Mouse (Mus musculus): ENCODE measurements around the gene Akap13. TPM values are rescaled to one million over a fixed set of nuclear protein-coding genes. Genes with fewer than 3 reads are reported as not detected.

Akap13 gene
- polyA plus RNA-seq, 1 experiment, result 5.4 TPM

GRCm38 (mm10) chr7:75522226-75522625, 66.9 kb downstream of the Akap13 start:
- no peak for DNase-seq
- no peak overlapping the region for H3K4me3 ChIP-seq (replicated peaks; ENCODE audit: insufficient read depth, low read depth, low read length)
- H3K4me1 ChIP-seq (ENCODE audit: control insufficient read depth, insufficient read depth, low read length), result no peaks in the 10 kb centered on the region; the same call in 1 of the 2 replicates
- TF ChIP-seq POLR2A (IDR thresholded peaks at IDR 0.05; ENCODE audit: borderline replicate concordance, insufficient read depth, low read length) (no peak), CTCF (IDR thresholded peaks at IDR 0.05; ENCODE audit: borderline replicate concordance, insufficient read depth, low read depth, low read length) (no peak)
- no peak overlapping the region for H3K27ac ChIP-seq (ENCODE audit: insufficient read depth, low read length)
- WGBS, result 91% methylated on average over 3 of the region's 3 CpGs
- H3K27me3 ChIP-seq (ENCODE audit: control insufficient read depth, insufficient read depth, low read length), result no peaks in the 10 kb centered on the region

- Histone ChIP-seq H3K27me3 (ENCODE audit: control insufficient read depth, insufficient read depth, low read length) (no peaks in the 10 kb centered on the region), H3K4me3 (replicated peaks; ENCODE audit: insufficient read depth, low read depth, low read length) (no peak overlapping the region), H3K4me1 (ENCODE audit: control insufficient read depth, insufficient read depth, low read length) (no peaks in the 10 kb centered on the region; the same call in 1 of the 2 replicates), H3K27ac (ENCODE audit: insufficient read depth, low read length) (no peak overlapping the region)
- no peak for DNase-seq
- TF ChIP-seq CTCF (IDR thresholded peaks at IDR 0.05; ENCODE audit: borderline replicate concordance, insufficient read depth, low read depth, low read length) (no peak), POLR2A (IDR thresholded peaks at IDR 0.05; ENCODE audit: borderline replicate concordance, insufficient read depth, low read length) (no peak)
These were observed 69.6 kb downstream of the Akap13 start for GRCm38 (mm10) chr7:75524789-75525569.

GRCm38 (mm10) chr7:75525716-75526401, 70.5 kb downstream of the Akap13 start:
- DNase-seq, result no peak
- Histone ChIP-seq H3K4me3 (replicated peaks; ENCODE audit: insufficient read depth, low read depth, low read length) (no peak overlapping the region), H3K27me3 (ENCODE audit: control insufficient read depth, insufficient read depth, low read length) (no peaks in the 10 kb centered on the region), H3K27ac (ENCODE audit: insufficient read depth, low read length) (no peak overlapping the region), H3K4me1 (ENCODE audit: control insufficient read depth, insufficient read depth, low read length) (no peaks in the 10 kb centered on the region)
- 90% methylated on average over 4 of the region's 4 CpGs for WGBS
- TF ChIP-seq CTCF (IDR thresholded peaks at IDR 0.05; ENCODE audit: borderline replicate concordance, insufficient read depth, low read depth, low read length) (no peak), POLR2A (IDR thresholded peaks at IDR 0.05; ENCODE audit: borderline replicate concordance, insufficient read depth, low read length) (no peak)

GRCm38 (mm10) chr7:75528751-75529150, 73.4 kb downstream of the Akap13 start:
- H3K27ac ChIP-seq (ENCODE audit: insufficient read depth, low read length), result no peak overlapping the region
- no peak for TF ChIP-seq CTCF (IDR thresholded peaks at IDR 0.05; ENCODE audit: borderline replicate concordance, insufficient read depth, low read depth, low read length)
- H3K4me3 ChIP-seq (replicated peaks; ENCODE audit: insufficient read depth, low read depth, low read length), result no peak overlapping the region
- no peaks in the 10 kb centered on the region for H3K4me1 ChIP-seq (ENCODE audit: control insufficient read depth, insufficient read depth, low read length)
- 54% methylated on average over 4 of the region's 4 CpGs for whole genome bisulfite sequencing
- no peak for DNase-seq
- H3K27me3 ChIP-seq (ENCODE audit: control insufficient read depth, insufficient read depth, low read length), result no peaks in the 10 kb centered on the region

GRCm38 (mm10) chr7:75529857-75530437, 74.6 kb downstream of the Akap13 start:
- H3K4me1 ChIP-seq (ENCODE audit: control insufficient read depth, insufficient read depth, low read length), result no peaks in the 10 kb centered on the region
- no peak for DNase-seq
- 90% methylated on average over 7 of the region's 7 CpGs for WGBS
- no peak overlapping the region for H3K27ac ChIP-seq (ENCODE audit: insufficient read depth, low read length)
- no peak overlapping the region for H3K4me3 ChIP-seq (replicated peaks; ENCODE audit: insufficient read depth, low read depth, low read length)
- no peaks in the 10 kb centered on the region for H3K27me3 ChIP-seq (ENCODE audit: control insufficient read depth, insufficient read depth, low read length)
- TF ChIP-seq POLR2A (IDR thresholded peaks at IDR 0.05; ENCODE audit: borderline replicate concordance, insufficient read depth, low read length) (no peak), CTCF (IDR thresholded peaks at IDR 0.05; ENCODE audit: borderline replicate concordance, insufficient read depth, low read depth, low read length) (no peak)

- Histone ChIP-seq H3K27me3 (ENCODE audit: control insufficient read depth, insufficient read depth, low read length) (no peaks in the 10 kb centered on the region), H3K4me1 (ENCODE audit: control insufficient read depth, insufficient read depth, low read length) (no peaks in the 10 kb centered on the region), H3K27ac (ENCODE audit: insufficient read depth, low read length) (no peak overlapping the region), H3K4me3 (replicated peaks; ENCODE audit: insufficient read depth, low read depth, low read length) (no peak overlapping the region)
- no peak for DNase-seq
- WGBS, result 93% methylated on average over 3 of the region's 3 CpGs
- TF ChIP-seq CTCF (IDR thresholded peaks at IDR 0.05; ENCODE audit: borderline replicate concordance, insufficient read depth, low read depth, low read length) (no peak), POLR2A (IDR thresholded peaks at IDR 0.05; ENCODE audit: borderline replicate concordance, insufficient read depth, low read length) (no peak)
These were observed 75.3 kb downstream of the Akap13 start for GRCm38 (mm10) chr7:75530642-75531041.

GRCm38 (mm10) chr7:75533079-75533478, 77.7 kb downstream of the Akap13 start:
- 97% methylated on average over 5 of the region's 5 CpGs for WGBS
- Histone ChIP-seq H3K27ac (ENCODE audit: insufficient read depth, low read length) (no peak overlapping the region), H3K4me1 (ENCODE audit: control insufficient read depth, insufficient read depth, low read length) (no peaks in the 10 kb centered on the region), H3K4me3 (replicated peaks; ENCODE audit: insufficient read depth, low read depth, low read length) (no peak overlapping the region), H3K27me3 (ENCODE audit: control insufficient read depth, insufficient read depth, low read length) (no peaks in the 10 kb centered on the region)
- DNase-seq, result no peak
- no peak for TF ChIP-seq POLR2A (IDR thresholded peaks at IDR 0.05; ENCODE audit: borderline replicate concordance, insufficient read depth, low read length)
- no peak for TF ChIP-seq CTCF (IDR thresholded peaks at IDR 0.05; ENCODE audit: borderline replicate concordance, insufficient read depth, low read depth, low read length)

Measured in cerebellum, adult 2 months (tissue).